Mouse (Mus musculus): Measurements from ENCODE around the gene Psmc3ip. TPM values are rescaled to one million over a fixed set of nuclear protein-coding genes. Genes with fewer than 3 reads are reported as not detected.

Gene Psmc3ip
- polyA plus RNA-seq, 1 experiment from 2014 or later = 54.3 TPM

DNA sequence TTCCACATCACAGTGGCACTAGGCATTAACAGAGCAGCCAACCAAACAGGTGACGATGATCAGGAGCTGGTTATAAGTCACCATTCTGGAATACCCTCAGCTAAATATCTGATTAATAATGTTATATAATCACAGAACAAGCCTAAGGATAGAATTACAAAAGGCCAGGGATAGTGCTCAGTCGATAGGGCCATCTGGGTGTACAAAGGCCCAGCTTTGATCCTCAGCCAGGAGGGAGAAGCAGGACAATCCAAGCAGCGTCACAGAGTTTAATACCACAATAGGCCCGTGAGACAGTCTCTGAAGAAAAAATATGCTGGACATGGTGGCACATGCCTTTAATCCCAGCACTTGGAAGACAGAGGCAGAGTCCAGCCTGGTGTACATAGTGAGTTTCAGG, 14.1 kb upstream of the Psmc3ip start:
- H3K36me3 ChIP-seq (ENCODE audit: control insufficient read depth, insufficient read depth, low read length) = peaks cover 16% of the 10 kb centered on the region
- H3K9me3 ChIP-seq (replicated peaks; ENCODE audit: control insufficient read depth, low read length) = no peaks in the 10 kb centered on the region
- DNase-seq (ENCODE audit: low spot score) = no peak
- no peak for ATAC-seq
- WGBS = 71% methylated on average over 4 of the region's 4 CpGs
- H3K27me3 ChIP-seq (replicated peaks; ENCODE audit: control insufficient read depth, insufficient read depth, low read length) = no peaks in the 10 kb centered on the region
- H3K9ac ChIP-seq (ENCODE audit: low read length) = no peak overlapping the region
- H3K4me1 ChIP-seq (ENCODE audit: control insufficient read depth, insufficient read depth, low read length) = no peaks in the 10 kb centered on the region
- H3K27ac ChIP-seq (ENCODE audit: low read depth, low read length) = no peak overlapping the region
- H3K4me2 ChIP-seq (ENCODE audit: low read length) = no peak overlapping the region
- H3K4me3 ChIP-seq (ENCODE audit: low read depth, low read length) = no peak overlapping the region

DNA sequence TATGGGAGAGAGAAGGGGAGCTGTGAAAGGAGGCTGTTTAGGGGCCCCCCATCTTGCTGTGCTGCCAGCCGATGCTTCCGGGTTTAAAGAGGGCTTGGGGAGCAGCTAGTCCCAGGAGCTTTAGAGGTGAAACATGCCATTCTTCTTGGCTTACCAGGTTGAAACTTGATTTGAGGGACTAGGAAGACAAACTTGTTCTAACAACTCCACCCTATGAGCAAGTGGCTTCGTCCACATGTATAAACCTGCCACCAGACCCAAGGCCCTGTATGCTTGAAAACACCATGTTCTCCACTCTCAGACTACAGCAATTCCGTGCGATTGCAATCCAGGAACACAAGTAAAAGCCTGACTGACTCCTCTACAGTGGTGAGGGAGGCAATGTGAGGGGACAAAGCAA, 7.8 kb upstream of the Psmc3ip start:
- H3K4me1 ChIP-seq (ENCODE audit: control insufficient read depth, insufficient read depth, low read length) = no peaks in the 10 kb centered on the region
- no peak overlapping the region for H3K9ac ChIP-seq (ENCODE audit: low read length)
- peaks cover 77% of the 10 kb centered on the region for H3K36me3 ChIP-seq (ENCODE audit: control insufficient read depth, insufficient read depth, low read length)
- no peak overlapping the region for H3K4me2 ChIP-seq (ENCODE audit: low read length)
- no peak overlapping the region for H3K27ac ChIP-seq (ENCODE audit: low read depth, low read length)
- ATAC-seq (no peak), DNase-seq (ENCODE audit: low spot score) (no peak)
- H3K4me3 ChIP-seq (ENCODE audit: low read depth, low read length) = no peak overlapping the region
- H3K9me3 ChIP-seq (replicated peaks; ENCODE audit: control insufficient read depth, low read length) = no peaks in the 10 kb centered on the region
- H3K27me3 ChIP-seq (replicated peaks; ENCODE audit: control insufficient read depth, insufficient read depth, low read length) = no peaks in the 10 kb centered on the region
- 92% methylated on average over 5 of the region's 5 CpGs for WGBS

DNA sequence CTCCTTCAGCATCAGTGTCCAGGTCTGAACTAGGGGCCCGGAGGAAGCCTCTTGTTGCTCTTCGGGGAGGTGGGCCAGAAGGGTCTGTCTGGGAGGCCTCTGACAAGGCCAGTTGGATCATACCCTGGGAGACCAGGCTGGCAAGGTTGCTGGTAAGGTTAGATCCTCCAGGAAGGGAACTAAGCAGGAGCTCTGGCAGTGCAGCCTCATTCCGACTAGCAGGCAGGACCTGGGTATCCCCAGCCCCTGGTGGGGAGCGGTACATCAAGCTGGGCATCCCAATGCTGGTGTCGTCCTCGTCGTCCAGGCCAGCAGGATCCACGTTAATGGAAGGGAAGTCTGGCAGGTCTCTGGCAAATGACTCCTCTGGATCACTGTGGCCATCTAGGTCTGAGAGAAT, 3.0 kb upstream of the Psmc3ip start:
- H3K4me2 ChIP-seq (ENCODE audit: low read length) = no peak overlapping the region
- no peaks in the 10 kb centered on the region for H3K27me3 ChIP-seq (replicated peaks; ENCODE audit: control insufficient read depth, insufficient read depth, low read length)
- DNase-seq (ENCODE audit: low spot score) (no peak), ATAC-seq (no peak)
- H3K27ac ChIP-seq (ENCODE audit: low read depth, low read length) = no peak overlapping the region
- 94% methylated on average over 8 of the region's 8 CpGs for WGBS
- H3K9me3 ChIP-seq (replicated peaks; ENCODE audit: control insufficient read depth, low read length) = no peaks in the 10 kb centered on the region
- H3K4me3 ChIP-seq (ENCODE audit: low read depth, low read length) = no peak overlapping the region
- H3K36me3 ChIP-seq (ENCODE audit: control insufficient read depth, insufficient read depth, low read length) = peaks cover 74% of the 10 kb centered on the region
- peaks cover 6% of the 10 kb centered on the region; the same call in 1 of the 2 replicates for H3K4me1 ChIP-seq (ENCODE audit: control insufficient read depth, insufficient read depth, low read length)
- H3K9ac ChIP-seq (ENCODE audit: low read length) = no peak overlapping the region

DNA sequence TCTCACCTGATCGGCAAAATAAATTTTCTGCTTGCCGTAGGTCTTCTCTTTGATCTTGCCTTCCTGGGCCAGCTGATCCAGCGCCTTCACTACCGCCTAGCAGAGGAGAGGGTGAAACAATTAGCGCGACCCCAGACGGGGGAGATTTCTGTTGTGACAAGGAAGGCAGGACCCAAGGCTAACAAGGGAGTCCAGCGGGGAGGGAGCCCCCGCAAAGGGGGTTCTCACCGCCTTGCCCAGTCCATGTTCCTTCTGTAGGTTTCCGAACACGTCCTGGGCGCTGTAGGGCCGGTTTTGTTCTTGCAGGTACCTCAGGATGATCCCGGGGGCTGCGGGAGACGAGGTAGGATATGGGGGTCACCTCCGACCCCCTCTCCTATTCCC, 314 bp downstream of the Psmc3ip start:
- Histone ChIP-seq H3K4me2 (ENCODE audit: low read length) (peak overlapping the region; percentile 92), H3K4me1 (ENCODE audit: control insufficient read depth, insufficient read depth, low read length) (peaks cover 6% of the 10 kb centered on the region; the same call in 1 of the 2 replicates), H3K27ac (ENCODE audit: low read depth, low read length) (peak overlapping the region; percentile 61; the same call in 1 of the 2 replicates), H3K4me3 (ENCODE audit: low read depth, low read length) (peak overlapping the region; percentile 55), H3K36me3 (ENCODE audit: control insufficient read depth, insufficient read depth, low read length) (peaks cover 76% of the 10 kb centered on the region), H3K27me3 (replicated peaks; ENCODE audit: control insufficient read depth, insufficient read depth, low read length) (no peaks in the 10 kb centered on the region), H3K9me3 (replicated peaks; ENCODE audit: control insufficient read depth, low read length) (no peaks in the 10 kb centered on the region), H3K9ac (ENCODE audit: low read length) (peak overlapping the region; percentile 68)
- ATAC-seq (no peak; the same call in 1 of the 2 replicates), DNase-seq (ENCODE audit: low spot score) (peak; percentile 25)
- WGBS = under 1% methylated on average over 18 of the region's 18 CpGs

DNA sequence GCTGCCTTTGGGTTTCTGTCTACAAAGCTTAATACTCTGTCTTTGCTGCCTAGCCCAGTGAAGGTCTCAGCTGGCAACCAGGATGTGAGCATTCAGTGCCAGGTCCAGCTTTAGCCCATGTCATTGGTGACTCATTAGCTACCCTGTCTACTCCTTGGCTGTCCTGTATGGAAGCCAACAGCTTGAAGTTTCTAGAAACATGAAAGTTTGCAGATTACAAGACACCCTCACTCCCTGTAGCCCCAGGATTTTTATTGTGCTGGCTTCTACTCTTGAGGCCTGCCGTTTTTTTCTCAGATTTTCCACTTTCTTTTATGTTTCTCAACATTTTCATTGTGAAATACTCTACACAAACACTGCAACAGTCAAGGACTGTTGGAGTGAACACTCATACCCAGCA, 5.3 kb downstream of the Psmc3ip start:
- Histone ChIP-seq H3K27me3 (replicated peaks; ENCODE audit: control insufficient read depth, insufficient read depth, low read length) (no peaks in the 10 kb centered on the region), H3K4me3 (ENCODE audit: low read depth, low read length) (no peak overlapping the region), H3K4me1 (ENCODE audit: control insufficient read depth, insufficient read depth, low read length) (peaks cover 21% of the 10 kb centered on the region), H3K27ac (ENCODE audit: low read depth, low read length) (no peak overlapping the region), H3K9ac (ENCODE audit: low read length) (no peak overlapping the region), H3K9me3 (replicated peaks; ENCODE audit: control insufficient read depth, low read length) (no peaks in the 10 kb centered on the region), H3K36me3 (ENCODE audit: control insufficient read depth, insufficient read depth, low read length) (peaks cover 58% of the 10 kb centered on the region), H3K4me2 (ENCODE audit: low read length) (no peak overlapping the region)
- 83% methylated on average over 1 of the region's 1 CpGs for WGBS
- ATAC-seq = no peak
- DNase-seq (ENCODE audit: low spot score) = no peak

DNA sequence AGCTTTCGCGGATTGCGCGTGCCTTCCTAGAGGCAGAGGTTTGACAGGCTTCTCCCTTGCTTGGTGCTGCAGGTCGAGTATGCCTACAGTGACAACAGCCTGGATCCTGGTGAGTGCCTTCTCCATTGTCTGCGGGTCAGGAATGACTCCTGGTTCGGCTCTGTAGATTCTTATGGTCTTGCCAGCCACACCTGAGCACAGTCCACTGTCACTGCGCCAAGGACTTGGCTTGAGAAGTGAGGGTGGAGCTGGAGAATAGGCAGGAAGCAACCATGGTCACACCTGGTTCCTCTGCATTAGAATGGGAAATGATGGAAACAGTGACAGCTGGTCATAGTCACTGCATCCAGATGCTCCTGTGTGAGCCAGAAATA, 7.6 kb downstream of the Psmc3ip start:
- Histone ChIP-seq H3K27ac (ENCODE audit: low read depth, low read length) (peak overlapping the region; percentile 82), H3K4me1 (ENCODE audit: control insufficient read depth, insufficient read depth, low read length) (peaks cover 23% of the 10 kb centered on the region), H3K36me3 (ENCODE audit: control insufficient read depth, insufficient read depth, low read length) (peaks cover 48% of the 10 kb centered on the region), H3K9me3 (replicated peaks; ENCODE audit: control insufficient read depth, low read length) (no peaks in the 10 kb centered on the region), H3K4me2 (ENCODE audit: low read length) (peak overlapping the region; percentile 93), H3K9ac (ENCODE audit: low read length) (peak overlapping the region; percentile 84), H3K4me3 (ENCODE audit: low read depth, low read length) (peak overlapping the region; percentile 81), H3K27me3 (replicated peaks; ENCODE audit: control insufficient read depth, insufficient read depth, low read length) (no peaks in the 10 kb centered on the region)
- WGBS = 7% methylated on average over 8 of the region's 8 CpGs
- DNase-seq (ENCODE audit: low spot score) (no peak), ATAC-seq (no peak)

DNA sequence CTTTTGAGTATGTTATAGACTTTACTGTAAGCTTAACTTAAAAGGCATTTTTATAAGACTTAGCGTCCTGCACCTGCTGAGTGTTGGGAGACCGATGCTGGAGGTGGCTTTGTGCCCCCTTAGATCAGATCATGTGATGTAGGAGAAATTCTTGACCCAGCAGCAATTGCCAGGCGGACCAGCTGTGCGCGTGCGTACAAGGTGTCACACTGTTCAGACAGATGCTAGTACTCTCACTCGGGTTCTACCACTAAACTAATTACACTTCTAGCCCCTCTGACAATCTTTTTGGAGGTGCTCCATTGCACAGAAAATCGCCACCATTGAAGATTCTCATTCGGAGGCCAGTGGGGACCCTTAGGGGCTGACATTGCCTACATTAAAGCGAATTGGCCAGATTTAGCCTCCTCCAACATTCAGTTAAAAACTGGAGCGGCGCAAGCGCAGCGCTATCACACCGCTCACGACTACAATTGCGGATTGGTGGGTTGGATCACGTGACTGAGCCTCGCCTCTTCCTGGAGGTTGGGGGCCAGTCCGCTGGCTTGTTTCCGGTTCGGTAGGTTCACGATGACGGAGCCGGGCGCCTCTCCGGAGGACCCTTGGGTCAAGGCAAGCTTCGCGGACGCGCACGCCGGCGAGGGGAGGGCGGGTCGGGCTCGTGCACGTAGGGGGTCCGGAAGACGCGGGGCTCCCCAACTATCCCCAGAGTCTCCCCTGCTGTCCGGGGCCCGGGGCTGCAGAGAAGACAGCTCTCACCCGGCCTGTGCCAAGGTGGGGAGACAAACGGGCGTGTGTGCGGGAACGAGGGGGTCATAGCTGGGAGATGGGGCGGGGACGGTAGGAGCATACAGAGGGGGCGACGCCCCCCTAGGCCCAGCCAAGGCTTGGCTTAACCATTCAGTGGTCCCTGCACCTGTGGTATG, 8.2 kb downstream of the Psmc3ip start, which contains the start of gene Mlx:
Gene Mlx, plus strand, starts transcription at position 522 of the 926 bp plus-strand sequence.
- H3K27ac ChIP-seq (ENCODE audit: low read depth, low read length) = peak within 1 kb of the TSS; percentile 82
- peak; percentile 97 for DNase-seq (ENCODE audit: low spot score)
- H3K4me1 ChIP-seq (ENCODE audit: control insufficient read depth, insufficient read depth, low read length) = peaks cover 23% of the 10 kb centered on the region
- 2% methylated on average over 52 of the region's 52 CpGs for WGBS
- H3K4me3 ChIP-seq (ENCODE audit: low read depth, low read length) = peak within 1 kb of the TSS; percentile 81
- peak within 1 kb of the TSS; percentile 93 for H3K4me2 ChIP-seq (ENCODE audit: low read length)
- H3K27me3 ChIP-seq (replicated peaks; ENCODE audit: control insufficient read depth, insufficient read depth, low read length) = no peaks in the 10 kb centered on the region
- no peaks in the 10 kb centered on the region for H3K9me3 ChIP-seq (replicated peaks; ENCODE audit: control insufficient read depth, low read length)
- peaks cover 42% of the 10 kb centered on the region for H3K36me3 ChIP-seq (ENCODE audit: control insufficient read depth, insufficient read depth, low read length)
- peak; percentile 84 for ATAC-seq
- peak within 1 kb of the TSS; percentile 84 for H3K9ac ChIP-seq (ENCODE audit: low read length)

DNA sequence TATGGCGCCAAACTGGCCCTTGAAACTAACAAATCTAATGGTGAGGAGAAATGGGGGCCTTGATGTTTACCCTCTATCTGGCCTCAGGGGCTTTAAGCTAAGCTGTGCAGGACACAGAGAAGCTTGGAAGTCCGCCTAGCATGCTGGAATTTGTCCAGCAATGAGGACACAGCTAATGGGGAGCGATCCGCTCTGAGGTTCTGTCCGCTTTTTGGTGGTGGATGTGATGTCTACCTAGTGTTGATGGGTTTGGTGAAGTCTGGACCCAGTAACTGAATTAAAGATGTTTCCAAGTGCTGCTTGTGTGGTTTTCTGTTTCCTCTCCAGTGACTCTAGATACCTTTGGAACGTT, 8.9 kb downstream of the Psmc3ip start:
- Histone ChIP-seq H3K4me3 (ENCODE audit: low read depth, low read length) (peak overlapping the region; percentile 81; the same call in 1 of the 2 replicates), H3K27me3 (replicated peaks; ENCODE audit: control insufficient read depth, insufficient read depth, low read length) (0 out of 2 replicates have a peak, but pooled peaks cover 1% of the 10 kb centered on the region), H3K9me3 (replicated peaks; ENCODE audit: control insufficient read depth, low read length) (no peaks in the 10 kb centered on the region), H3K36me3 (ENCODE audit: control insufficient read depth, insufficient read depth, low read length) (peaks cover 34% of the 10 kb centered on the region), H3K9ac (ENCODE audit: low read length) (peak overlapping the region; percentile 84), H3K4me2 (ENCODE audit: low read length) (peak overlapping the region; percentile 93), H3K4me1 (ENCODE audit: control insufficient read depth, insufficient read depth, low read length) (peaks cover 23% of the 10 kb centered on the region), H3K27ac (ENCODE audit: low read depth, low read length) (peak overlapping the region; percentile 82)
- DNase-seq (ENCODE audit: low spot score) (no peak), ATAC-seq (no peak)
- WGBS = 83% methylated on average over 6 of the region's 6 CpGs
